Mouse (Mus musculus) CD4-positive helper T cell, adult 2 months (primary cell): ENCODE measurements around the gene Tm7sf2.
A peak's percentile ranks its signal among the peaks of the same experiment; 100 is the strongest.

Source experiments
- DNase-seq: peaks from one replicate; pipeline ENCODE4 v3.0.0-alpha.2; 2012; ENCODE audit warnings: low read depth, missing footprints, low spot score

The Tm7sf2 gene

DNA sequence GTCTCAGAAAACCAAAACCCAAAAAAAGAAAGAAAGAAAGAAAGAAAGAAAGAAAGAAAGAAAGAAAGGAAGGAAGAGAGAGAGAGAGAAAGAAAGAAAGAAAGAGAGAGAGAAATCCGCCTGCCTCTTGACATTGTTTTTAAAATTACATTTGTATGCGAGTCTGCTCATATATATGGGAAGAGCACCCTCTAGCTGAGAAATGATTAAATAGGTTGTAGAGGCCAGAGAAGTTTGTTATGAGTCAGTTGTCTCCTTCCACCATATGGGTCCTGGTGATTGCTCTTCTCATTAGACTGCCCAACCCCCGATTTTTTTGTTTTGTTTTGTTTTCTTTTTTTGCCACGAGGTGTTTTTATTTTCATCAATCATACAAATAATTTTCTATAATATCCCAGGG, 24.1 kb downstream of the Tm7sf2 start:
- DNase-seq: peak; percentile 62

DNA sequence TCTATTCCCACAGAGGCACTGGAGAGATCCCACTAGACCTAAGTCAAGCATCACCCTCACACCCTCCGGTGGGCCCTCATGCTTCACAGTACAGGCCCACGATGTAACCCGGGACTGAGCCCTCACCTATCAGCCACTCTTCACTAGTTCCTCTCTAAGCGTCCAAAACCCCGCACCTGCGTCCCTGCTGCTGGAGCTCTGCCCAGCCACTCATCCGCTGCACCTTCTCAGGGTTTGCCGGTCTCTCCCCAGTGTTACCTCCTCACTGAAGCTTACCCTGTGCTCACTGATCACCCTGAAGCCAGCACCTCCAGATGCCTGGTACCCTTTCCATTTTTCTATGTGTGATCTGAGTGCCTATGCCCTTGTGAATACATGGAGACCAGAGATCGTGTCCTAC, 25.9 kb downstream of the Tm7sf2 start:
- no peak for DNase-seq

DNA sequence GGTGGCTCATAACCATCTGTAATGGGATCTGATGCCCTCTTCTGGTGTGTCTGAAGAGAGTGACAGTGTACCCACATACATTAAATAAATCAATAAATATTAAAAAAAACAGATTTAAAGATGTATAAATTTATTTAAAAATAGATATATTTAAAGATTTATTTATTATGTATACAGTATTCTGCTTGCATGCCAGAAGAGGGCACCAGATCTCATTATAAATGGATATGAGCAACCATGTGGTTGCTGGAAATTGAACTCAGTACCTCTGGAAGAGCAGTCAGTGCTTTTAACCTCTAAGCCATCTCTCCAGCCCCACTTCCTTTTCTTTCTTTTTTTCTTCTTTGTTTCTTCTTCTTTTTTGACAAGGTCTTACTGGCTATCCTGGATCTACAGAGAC, 28.2 kb downstream of the Tm7sf2 start:
- DNase-seq: no peak

DNA sequence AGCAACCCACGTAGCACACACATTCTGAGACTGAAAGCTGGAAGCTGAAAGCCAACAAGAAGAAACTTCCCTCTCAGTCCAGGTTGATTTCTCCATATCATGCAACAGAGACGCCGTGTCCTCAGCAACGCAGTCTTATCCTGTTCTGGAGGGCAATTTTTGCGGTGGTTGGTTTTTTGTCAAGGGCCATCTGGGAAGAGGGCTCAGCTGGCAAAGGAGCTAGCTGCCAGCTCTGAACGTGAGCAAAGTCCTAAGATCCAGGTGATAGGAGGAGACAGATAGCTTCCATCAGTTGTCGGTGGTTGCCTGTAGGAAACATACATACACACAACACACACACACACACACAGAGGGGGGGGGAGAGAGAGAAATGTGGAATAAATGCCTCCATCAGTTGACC, 29.8 kb downstream of the Tm7sf2 start:
- DNase-seq: no peak

DNA sequence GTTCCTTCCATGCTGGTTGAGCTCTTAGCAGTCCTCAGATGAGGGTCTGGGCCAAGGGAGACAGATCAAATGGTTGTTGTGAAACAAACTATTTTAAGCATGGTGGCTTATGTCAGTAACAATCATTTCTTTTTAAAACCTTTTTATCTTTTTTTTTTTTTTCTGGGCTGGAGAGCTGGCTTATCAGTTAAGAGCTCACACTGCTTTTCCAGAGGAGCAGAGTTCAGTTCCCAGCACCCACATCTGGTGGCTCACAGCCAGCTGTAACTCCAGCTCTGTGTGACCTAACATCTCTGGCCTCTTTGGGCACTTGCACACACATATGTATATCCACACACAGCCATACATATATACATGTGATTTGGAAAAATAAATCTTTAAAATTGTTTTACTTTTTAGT, 30.5 kb downstream of the Tm7sf2 start:
- no peak for DNase-seq

DNA sequence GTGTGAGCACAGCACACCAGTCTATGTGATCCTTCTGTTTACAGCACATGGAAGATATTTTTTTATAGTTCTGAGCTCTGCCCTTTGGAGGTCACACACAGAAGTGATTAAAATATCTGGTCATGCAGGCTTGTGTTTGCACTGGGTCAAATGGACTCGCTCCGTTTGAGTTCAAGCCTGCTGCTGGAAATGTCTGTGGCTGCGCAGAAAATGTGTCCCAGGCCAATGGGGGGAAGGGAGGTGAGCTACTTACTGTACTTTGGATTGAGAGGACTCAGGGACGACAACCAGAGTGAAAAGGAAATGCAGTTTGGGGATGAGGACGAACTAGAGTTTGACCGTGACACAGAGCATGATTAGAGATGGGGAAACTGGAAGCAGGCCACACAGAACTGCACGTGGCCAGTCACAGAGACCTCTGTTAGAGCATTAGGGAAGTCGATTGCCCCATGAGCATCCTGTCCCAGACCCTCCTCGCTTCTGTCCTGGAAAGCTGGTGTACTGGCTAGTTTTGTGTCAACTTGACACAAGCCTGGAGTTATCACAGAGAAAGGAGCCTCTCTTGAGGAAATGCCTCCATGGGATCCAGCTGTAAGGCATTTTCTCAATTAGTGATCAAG, 32.1 kb downstream of the Tm7sf2 start:
- DNase-seq: no peak

DNA sequence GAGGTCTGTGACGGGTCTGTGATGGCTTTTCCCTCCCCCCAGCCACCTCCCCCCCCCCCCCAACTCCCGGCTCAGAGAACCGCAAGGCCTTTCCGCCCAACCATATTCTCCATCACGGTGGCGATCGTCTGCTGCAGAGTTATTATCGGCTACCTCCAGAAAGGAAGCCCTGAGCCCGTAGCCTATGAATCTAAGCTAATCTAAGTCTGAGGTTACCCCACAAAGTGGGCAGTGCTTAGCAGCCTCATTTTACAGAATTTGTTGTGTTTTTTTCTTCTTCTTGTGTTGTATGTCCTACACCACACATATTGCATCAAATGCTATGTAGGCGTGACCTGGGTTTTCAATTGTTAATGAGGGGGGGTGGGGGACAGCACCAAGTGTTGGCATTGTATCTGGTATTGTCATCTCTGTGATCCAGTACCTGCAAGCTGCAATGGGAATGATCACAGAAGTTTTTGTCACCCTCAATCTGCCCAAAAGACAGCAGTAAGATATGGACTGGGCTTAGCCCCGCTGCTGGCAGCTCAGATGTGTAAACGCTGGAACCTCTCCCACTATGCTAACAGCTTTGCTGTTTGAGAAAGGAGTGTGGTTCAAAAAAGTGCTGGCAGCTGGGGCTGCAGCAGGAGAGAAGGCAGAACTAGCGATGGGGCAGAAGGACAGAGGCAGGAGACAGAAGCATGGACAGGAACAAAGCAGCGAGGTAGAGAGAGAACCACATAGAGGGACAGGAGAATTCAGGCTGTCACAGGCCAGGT, 37.5 kb downstream of the Tm7sf2 start:
- no peak for DNase-seq

DNA sequence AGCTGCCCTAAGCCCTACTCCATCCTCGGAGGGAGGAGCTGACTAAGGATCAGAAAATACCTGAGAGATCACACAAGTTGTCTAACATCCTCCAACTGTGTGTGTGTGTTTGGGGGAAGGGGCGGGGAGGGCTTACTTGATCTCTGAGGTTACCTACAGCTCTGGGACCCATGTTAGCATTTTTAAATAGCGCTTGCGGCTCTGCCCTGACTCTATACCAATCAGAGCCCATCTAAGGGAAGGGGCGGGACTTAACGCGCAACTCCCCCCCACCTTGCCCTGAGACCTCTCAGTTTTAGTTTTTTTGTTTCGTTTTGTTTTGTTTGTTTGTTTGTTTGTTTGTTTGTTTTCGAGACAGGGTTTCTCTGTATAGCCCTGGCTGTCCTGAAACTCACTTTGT, 38.7 kb downstream of the Tm7sf2 start:
- no peak for DNase-seq

DNA sequence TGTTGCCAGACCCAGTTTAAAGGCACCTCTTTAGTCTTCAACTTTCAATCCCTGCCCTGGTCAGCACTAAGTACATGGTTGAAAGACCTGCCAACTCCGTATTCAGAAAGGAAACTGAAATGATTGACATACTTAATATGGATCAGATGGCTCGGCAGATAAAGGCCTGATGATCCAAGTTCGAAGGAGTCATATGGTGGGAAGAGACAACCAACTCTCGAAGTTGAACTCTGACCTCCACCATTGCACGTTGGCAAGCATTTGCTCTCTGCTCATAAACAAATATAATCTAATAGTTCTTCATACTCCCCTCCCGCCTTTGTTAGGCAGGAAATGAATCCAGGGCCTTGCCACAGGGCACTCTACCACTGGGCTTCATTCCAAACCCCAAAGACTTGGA, 39.2 kb downstream of the Tm7sf2 start:
- DNase-seq: no peak

DNA sequence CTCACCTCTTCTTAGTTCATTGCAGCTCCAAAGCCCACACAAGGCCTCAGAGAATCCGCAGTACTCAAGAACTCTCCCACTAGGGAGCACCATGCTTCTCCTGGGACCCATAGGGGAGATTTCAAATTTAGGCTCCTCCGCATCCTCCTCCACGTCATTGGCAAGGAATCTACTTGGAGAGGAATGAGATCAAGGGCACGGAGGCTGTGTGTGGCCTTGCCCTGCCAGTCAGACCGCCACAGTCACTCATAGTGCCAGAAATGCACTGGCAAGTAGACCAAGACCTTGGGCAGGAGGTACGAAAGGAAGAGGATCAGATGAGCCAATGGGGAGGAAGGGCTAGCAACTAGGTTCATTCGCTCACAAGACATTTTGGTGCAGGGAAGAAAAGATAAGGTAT, 44.2 kb downstream of the Tm7sf2 start:
- DNase-seq: no peak

DNA sequence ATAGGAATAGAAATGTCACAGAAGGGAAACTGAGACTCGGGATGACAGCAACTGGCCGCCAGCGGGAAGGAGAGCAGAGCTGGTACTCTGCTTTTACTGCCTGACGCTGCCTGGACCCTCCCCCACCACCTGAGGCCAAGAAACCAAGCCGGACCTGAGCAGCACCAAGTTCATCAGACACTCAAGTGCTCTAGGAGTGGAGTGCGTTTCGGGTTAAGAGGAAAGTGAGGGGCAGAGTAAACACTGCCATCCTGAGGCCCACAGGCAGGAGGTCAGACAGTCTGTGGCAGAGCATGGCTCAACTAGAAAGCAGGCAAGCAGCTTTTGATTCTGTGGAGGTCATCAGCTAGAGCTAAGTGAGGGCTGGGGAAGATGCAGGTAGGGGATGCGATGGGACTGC, 45.1 kb downstream of the Tm7sf2 start:
- DNase-seq: no peak

DNA sequence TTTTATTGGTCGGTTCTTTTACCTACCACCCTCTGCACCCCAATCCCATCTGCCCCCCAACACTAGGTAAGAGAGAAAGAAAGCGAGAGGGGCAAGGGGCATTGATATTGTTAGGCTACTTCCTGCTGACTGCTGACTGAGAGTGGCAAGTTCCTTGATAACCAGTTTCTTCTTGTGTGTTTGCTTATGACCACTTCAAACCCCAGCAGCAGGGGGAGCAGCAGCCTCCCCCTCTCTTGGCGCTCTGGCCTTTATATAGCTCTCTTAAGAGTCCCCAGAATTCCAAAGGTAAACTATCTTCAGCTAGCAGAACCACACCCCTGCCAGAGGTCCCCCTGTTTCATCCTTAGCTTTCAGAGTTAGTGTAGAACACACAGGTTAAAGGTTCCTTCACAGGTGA, 47.9 kb downstream of the Tm7sf2 start:
- no peak for DNase-seq

DNA sequence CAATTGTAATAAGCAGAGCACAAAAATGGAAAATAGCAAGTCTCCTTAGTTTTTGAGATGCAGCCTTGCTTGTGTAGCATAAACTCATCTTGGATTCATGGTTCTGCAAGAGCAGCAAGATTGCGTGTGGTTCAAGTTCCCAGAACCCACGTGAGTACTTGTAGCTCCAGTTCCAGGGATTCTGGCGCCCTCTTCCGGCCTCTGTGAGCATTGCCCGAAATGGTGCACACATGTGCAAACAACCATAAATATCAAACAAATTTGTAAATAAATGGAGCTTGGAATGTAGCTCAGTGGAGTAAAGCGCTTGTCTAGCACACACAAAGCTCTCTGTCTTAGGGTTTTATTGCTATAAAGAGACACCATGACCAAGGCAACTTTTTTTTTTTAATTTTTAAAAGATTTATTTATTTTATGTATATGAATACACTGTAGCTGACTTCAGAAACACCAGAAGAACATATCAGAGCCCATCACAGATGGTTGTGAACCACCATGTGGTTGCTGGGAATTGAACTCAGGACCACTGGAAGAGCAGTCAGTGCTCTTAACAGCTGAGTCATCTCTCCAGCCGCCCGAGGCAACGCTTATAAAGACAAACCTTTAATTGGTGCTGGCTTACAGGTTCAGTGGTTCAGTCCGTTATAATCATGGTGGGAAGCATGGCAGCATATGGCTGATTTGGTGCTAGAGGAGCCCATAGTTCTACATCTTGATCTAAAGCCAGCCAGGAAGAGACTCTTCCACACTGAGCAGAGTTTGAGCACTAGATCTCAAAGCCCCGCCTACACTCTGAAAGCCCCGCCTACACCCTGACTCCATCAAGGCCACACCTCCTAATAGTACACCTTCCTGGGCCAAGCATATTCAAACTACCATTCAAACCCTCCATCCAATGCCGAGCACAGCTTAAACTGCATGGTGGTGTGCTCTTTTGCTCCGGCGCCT, 49.8 kb downstream of the Tm7sf2 start:
- peak; percentile 90 for DNase-seq

DNA sequence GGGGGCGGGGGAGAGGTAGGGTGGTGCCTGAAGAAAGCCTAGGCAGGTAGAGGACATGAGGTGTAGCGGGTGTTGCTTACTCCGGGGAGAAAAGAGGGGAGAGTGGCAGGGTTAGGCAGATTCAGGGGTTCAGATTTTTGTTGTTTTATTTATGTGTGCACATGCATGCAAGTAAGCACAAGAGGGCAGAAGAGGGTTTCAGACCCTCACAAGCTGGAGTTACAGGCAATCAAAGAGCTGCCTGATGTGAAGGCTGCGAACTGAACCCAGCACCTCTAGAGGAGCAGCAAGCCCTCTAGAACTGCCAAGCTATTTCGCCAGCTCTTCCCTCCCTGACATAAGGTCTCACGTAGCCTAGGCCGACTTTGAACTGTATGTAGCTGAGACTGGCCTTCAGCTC, 51.6 kb downstream of the Tm7sf2 start:
- peak; percentile 22 for DNase-seq

DNA sequence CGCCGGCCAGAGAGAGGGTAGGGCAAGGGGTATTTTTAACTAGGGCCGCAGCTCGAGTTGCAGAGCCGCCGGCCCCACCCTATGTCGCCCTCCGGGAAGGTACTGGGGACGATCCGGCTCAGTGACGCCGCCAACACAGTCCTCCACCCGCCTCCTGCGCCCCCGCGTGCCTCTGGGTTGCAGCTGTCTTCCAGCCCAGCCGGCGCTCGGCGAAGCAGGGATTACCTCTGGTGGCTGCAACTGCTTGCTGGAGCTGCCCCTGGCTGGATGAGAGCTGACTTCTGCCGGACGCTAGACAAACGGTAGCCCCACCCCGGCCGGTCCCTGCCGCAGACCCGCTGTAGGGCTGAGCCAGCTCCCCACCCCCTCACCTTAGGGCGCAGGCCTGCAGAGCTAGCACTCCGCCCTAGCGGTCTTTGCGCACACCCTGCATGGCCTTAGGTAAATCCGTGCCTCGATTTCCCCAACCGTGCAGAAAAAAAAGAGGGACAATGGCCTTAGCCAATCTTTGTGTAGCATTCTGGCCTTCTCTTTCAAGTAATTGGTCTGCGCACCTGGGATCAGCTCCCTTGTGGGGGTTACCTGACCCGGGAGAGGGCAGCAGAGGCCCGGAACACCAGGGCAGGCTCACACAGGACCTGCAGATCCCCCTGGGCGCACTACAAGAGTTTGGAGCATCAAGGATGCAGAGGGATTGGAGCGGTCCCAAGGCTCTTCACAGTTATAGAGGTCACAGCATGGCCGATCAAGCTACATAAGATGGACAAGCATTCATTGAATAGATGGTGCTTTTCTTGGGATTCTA, 52.5 kb downstream of the Tm7sf2 start, which contains the start of gene Capn1:
Gene Capn1 (minus strand): TSS at position 387 of the 805 bp plus-strand sequence.
- peak; percentile 78 for DNase-seq

DNA sequence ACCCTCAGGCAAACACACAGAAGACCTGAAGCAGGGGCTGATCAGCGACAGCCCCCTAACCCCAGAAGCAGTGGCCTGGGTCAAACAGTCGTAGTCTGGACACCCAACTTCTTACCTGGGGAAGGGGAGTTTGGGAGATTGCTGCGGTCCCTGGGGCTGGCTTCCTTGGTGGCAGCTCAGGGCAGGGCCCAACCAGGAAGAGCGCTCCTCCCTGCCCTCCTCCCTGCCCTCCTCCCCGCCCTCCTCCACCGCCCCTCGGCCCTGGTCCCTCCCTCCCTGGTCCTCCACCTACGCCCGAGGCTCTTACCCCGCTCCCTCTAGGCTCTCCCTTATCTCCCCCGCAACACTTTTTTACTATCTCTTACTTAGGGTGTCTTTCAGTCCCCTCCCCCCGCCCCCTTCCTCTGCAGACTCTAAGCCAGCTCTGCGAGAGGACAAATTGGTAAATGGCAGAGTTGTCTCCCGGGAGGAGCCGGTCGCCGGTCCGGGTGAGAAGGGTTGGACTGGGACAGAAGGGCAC, 53.1 kb downstream of the Tm7sf2 start:
- peak; percentile 86 for DNase-seq

DNA sequence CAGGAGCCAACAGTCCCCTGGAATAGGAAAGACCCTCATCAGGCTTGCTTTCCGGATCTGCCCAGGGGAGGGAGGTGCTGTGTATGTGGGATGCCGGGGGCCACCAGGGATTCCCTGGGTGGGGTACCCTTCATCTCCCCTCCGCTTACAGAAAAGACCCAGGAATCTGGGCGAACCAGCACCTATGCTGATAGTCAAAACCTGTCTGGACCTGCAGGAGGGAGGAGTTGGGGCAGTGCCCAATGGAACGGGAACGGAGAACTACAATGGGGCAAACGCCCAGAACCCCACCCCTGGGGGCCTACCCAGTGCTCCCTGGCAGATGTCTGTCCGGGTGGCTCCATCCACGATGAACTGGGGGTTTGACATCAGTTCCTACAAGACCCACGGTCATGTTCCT, 54.5 kb downstream of the Tm7sf2 start:
- DNase-seq: no peak
